In genomic region chr2:103568161-103568560, GRCm38 (mm10) we compare ENCODE assay signal across 9 mouse cellular contexts. TPM values are rescaled to one million over a fixed set of nuclear protein-coding genes. Genes with fewer than 3 reads are reported as not detected.
DNase-seq lines count a peak whose midpoint lies in the region; ATAC-seq and TF ChIP-seq lines count a peak whose summit lies in the region.
"Had no signal": no experiment of that assay in that cellular context is flagged by ENCODE, and none has a peak within 500 bp of the region (broad histone marks: within the 10 kb centered on the region; RNA-seq: fewer than 3 reads in every experiment).

No protein-coding gene starts in this region.

- no peaks in the 10 kb centered on the region for H3K9me3 ChIP-seq in embryonic facial prominence, embryonic 14.5 days (ENCODE audit: control insufficient read depth, low read length)
- no peaks in the 10 kb centered on the region for H3K9me3 ChIP-seq in hindbrain, embryonic 15.5 days

- peaks cover 58% of the 10 kb centered on the region for H3K79me2 ChIP-seq in myocyte (ENCODE audit: control insufficient read depth, insufficient read depth)

- no peaks in the 10 kb centered on the region for H3K36me3 ChIP-seq in embryonic facial prominence, embryonic 14.5 days (ENCODE audit: control insufficient read depth, insufficient read depth, low read length)
- no peaks in the 10 kb centered on the region for H3K36me3 ChIP-seq in hindbrain, embryonic 15.5 days
- no peaks in the 10 kb centered on the region for H3K36me3 ChIP-seq in myocyte (ENCODE audit: control insufficient read depth, insufficient read depth)

- no peak for ATAC-seq in embryonic facial prominence, embryonic 14.5 days (ENCODE audit: low read depth)
- no peak for ATAC-seq in hindbrain, embryonic 15.5 days (ENCODE audit: low FRiP score, low read depth)
- no peak for ATAC-seq in megakaryocyte, adult 5-6 weeks (ENCODE audit: poor library complexity, severe bottlenecking)

- H3K9ac ChIP-seq in embryonic facial prominence, embryonic 14.5 days (ENCODE audit: low read depth, low read length): peak overlapping the region; percentile 60
- peak overlapping the region; percentile 46; the same call in 1 of the 2 replicates for H3K9ac ChIP-seq in hindbrain, embryonic 15.5 days

- peak; percentile 30 to 48 for DNase-seq in kidney, postnatal 4 days
- no peak for DNase-seq in kidney, adult 18-20 months
- no peak for DNase-seq in embryonic facial prominence, embryonic 14.5 days (ENCODE audit: low spot score)
- no peak for DNase-seq in gastrocnemius, postnatal 4 days (ENCODE audit: low spot score in 2 of 2)
- DNase-seq in layer of hippocampus, postnatal 25 days (ENCODE audit: extremely low spot score in 1 of 2, low spot score in 1 of 2): no peak

- H3K4me1 ChIP-seq in embryonic facial prominence, embryonic 14.5 days (ENCODE audit: control insufficient read depth, insufficient read depth, low read length): peaks cover 48% of the 10 kb centered on the region
- H3K4me1 ChIP-seq in hindbrain, embryonic 15.5 days (replicated peaks): peaks cover 47% of the 10 kb centered on the region

- 11% methylated on average over 7 of the region's 7 CpGs for WGBS in embryonic facial prominence, embryonic 14.5 days
- 13% methylated on average over 7 of the region's 7 CpGs for WGBS in hindbrain, embryonic 15.5 days

- H3K27me3 ChIP-seq in embryonic facial prominence, embryonic 14.5 days (replicated peaks; ENCODE audit: control insufficient read depth, insufficient read depth, low read length): no peaks in the 10 kb centered on the region
- H3K27me3 ChIP-seq in hindbrain, embryonic 15.5 days: no peaks in the 10 kb centered on the region
- no peaks in the 10 kb centered on the region for H3K27me3 ChIP-seq in myocyte (ENCODE audit: control insufficient read depth, insufficient read depth, insufficient read length)

- H3K4me2 ChIP-seq in embryonic facial prominence, embryonic 14.5 days (ENCODE audit: low read depth, low read length): peak overlapping the region; percentile 62
- peak overlapping the region; percentile 99 for H3K4me2 ChIP-seq in hindbrain, embryonic 15.5 days
- H3K4me2 ChIP-seq in myocyte (ENCODE audit: low read depth): peak overlapping the region; percentile 98

- H3K4me3 ChIP-seq in embryonic facial prominence, embryonic 14.5 days (ENCODE audit: low read depth, low read length): peak overlapping the region; percentile 68
- H3K4me3 ChIP-seq in hindbrain, embryonic 15.5 days: peak overlapping the region; percentile 71
- H3K4me3 ChIP-seq in myocyte: peak overlapping the region; percentile 72

- no peak overlapping the region for H3ac ChIP-seq in myocyte (ENCODE audit: control insufficient read depth, insufficient read length)

- H3K27ac ChIP-seq in embryonic facial prominence, embryonic 14.5 days (replicated peaks; ENCODE audit: low read depth, low read length): no peak overlapping the region
- no peak overlapping the region for H3K27ac ChIP-seq in hindbrain, embryonic 15.5 days (replicated peaks)
- H3K27ac ChIP-seq: macrophage had no signal

- no peak for TF ChIP-seq POLR2A in myocyte (IDR thresholded peaks at IDR 0.05; ENCODE audit: insufficient read length, low read depth)

TF ChIP-seq in myocyte, 11 proteins besides CTCF, POLR2A, EP300 and RAD21:
- TF ChIP-seq MYOD1 (IDR thresholded peaks at IDR 0.05; ENCODE audit: control insufficient read depth in 1 of 3, insufficient read length in 2 of 3, low read depth in 2 of 3): no peak
- TF ChIP-seq POLR2AphosphoS2 (IDR thresholded peaks at IDR 0.05; ENCODE audit: insufficient read length, low read depth): no peak
- TF ChIP-seq USF1 (IDR thresholded peaks at IDR 0.05; ENCODE audit: low read depth): no peak
TF ChIP-seq in myocyte: peak in this region for 0.

RNA-seq across cellular contexts. Expression of gene Abtb2, which starts 2.1 kb away (rescaled TPM):
- 14.2 and 14.5 TPM in 2 replicates for polyA plus RNA-seq in embryonic facial prominence, embryonic 14.5 days (2014; fragmentation: Nextera tagmentation; extraction: Ambion mirVana)
- polyA plus RNA-seq in hindbrain, embryonic 15.5 days (2015; fragmentation: Nextera tagmentation; extraction: Ambion mirVana): 12.5 and 13.2 TPM in 2 replicates
- polyA plus RNA-seq in myocyte (2012; fragmentation: generic; extraction: Trizol): 16.1 TPM
- total RNA-seq in megakaryocyte, adult 5-6 weeks (2015): 3.8 TPM in 2 replicates
- 3.1 and 3.8 TPM in 2 replicates for total RNA-seq in megakaryocyte, adult 5-6 weeks (2017)
- total RNA-seq in gastrocnemius, postnatal 4 days (2021): 10 to 100 TPM; 31.8 to 36.0 TPM
- total RNA-seq in layer of hippocampus, postnatal 25 days (2021): 10 to 100 TPM; 11.9 to 13.2 TPM

Comparison
In these comparisons a context has a peak if more than half of its experiments do, and no peak if none do; other contexts are left out.
1. DNase-seq: peak in kidney, postnatal 4 days (2 of 2); none in kidney, adult 18-20 months (single experiment), embryonic facial prominence, embryonic 14.5 days (single experiment), gastrocnemius, postnatal 4 days (0 of 2) and layer of hippocampus, postnatal 25 days (0 of 2).
2. Peak in every context shown above with its lines, with median percentiles within 50 percentile points of each other: H3K4me2 ChIP-seq and H3K4me3 ChIP-seq.